Mouse (Mus musculus) liver, postnatal 0 days (tissue): Measurements from ENCODE around the gene Lgals9. TPM values are rescaled to one million over a fixed set of nuclear protein-coding genes. Genes with fewer than 3 reads are reported as not detected.

ENCODE experiments used
- ATAC-seq: fragments of 200-750 bp; cut with Nextera tagmentation; 2 replicates; pipeline ENCODE4 v1.8.0; 2017; ENCODE audit warnings: mild to moderate bottlenecking, moderate library complexity
- DNase-seq: peaks from one replicate; pipeline ENCODE4 v3.0.0-alpha.2; 2016
- H3K27ac ChIP-seq: fragments of 300-500 bp; sonication (generic); 2 replicates; pipeline ENCODE4 v1.5.1; 2014; ENCODE audit warnings: antibody characterized with exemption, moderate library complexity, mild to moderate bottlenecking, low read depth
- H3K27me3 ChIP-seq: fragments of 300-500 bp; sonication (generic); 2 replicates; pipeline ENCODE4 v1.6.1; 2014; ENCODE audit warnings: low read length, control low read depth, mixed read lengths; ENCODE audit not compliant: insufficient read depth
- H3K36me3 ChIP-seq: fragments of 300-500 bp; sonication (generic); replicated peaks from 2 replicates; pipeline ENCODE4 v1.6.1; 2014; ENCODE audit warnings: mild to moderate bottlenecking, control low read depth, low read length, moderate library complexity, mixed read lengths; ENCODE audit not compliant: insufficient read depth
- H3K4me1 ChIP-seq: fragments of 300-500 bp; sonication (generic); 2 replicates; pipeline ENCODE4 v1.6.1; 2014; ENCODE audit warnings: antibody characterized with exemption, mild to moderate bottlenecking, control low read depth; ENCODE audit not compliant: insufficient read depth
- H3K4me2 ChIP-seq: fragments of 300-500 bp; sonication (generic); 2 replicates; pipeline ENCODE4 v1.6.1; 2014; ENCODE audit warnings: low read depth, mild to moderate bottlenecking, low read length, moderate library complexity, mixed read lengths
- H3K4me3 ChIP-seq: fragments of 300-500 bp; sonication (generic); 2 replicates; pipeline ENCODE4 v1.5.1; 2014; ENCODE audit warnings: low read depth, low read length
- H3K9ac ChIP-seq: fragments of 300-500 bp; sonication (generic); replicated peaks from 2 replicates; pipeline ENCODE4 v1.6.1; 2014; ENCODE audit warnings: mild to moderate bottlenecking, moderate library complexity
- H3K9me3 ChIP-seq: fragments of 300-500 bp; sonication (generic); 2 replicates; pipeline ENCODE4 v1.6.1; 2016; ENCODE audit warnings: mild to moderate bottlenecking, control low read depth, low read length, mixed read lengths
- CTCF ChIP-seq: sonication (generic); IDR thresholded peaks from 2 replicates; pipeline ENCODE4 v1.5.1; 2016; ENCODE audit warnings: antibody characterized with exemption, low read depth
- EP300 ChIP-seq: IDR thresholded peaks from 2 replicates; pipeline ENCODE4 v1.6.1; 2016; ENCODE audit warnings: antibody characterized with exemption, low read depth, mild to moderate bottlenecking
- WGBS: fragments of 180-500 bp; shearing (Covaris S2); extraction: QIAGEN DNeasy Blood & Tissue Kit; methylation state at CpG from one replicate; pipeline ENCODE4 v1.1.7; 2014; ENCODE audit not compliant: insufficient replicate concordance; 5-methylcytosine and 5-hydroxymethylcytosine counted together
- polyA plus RNA-seq: library from polyadenylated mRNA; unstranded; fragments of >200 nt; fragmentation: Nextera tagmentation; extraction: Ambion mirVana; gene quantifications from 2 replicates; pipeline ENCODE4 v1.2.1, GENCODE M21; 2015

The Lgals9 gene
- polyA plus RNA-seq, 1 experiment from 2014 or later: 373 TPM

DNA sequence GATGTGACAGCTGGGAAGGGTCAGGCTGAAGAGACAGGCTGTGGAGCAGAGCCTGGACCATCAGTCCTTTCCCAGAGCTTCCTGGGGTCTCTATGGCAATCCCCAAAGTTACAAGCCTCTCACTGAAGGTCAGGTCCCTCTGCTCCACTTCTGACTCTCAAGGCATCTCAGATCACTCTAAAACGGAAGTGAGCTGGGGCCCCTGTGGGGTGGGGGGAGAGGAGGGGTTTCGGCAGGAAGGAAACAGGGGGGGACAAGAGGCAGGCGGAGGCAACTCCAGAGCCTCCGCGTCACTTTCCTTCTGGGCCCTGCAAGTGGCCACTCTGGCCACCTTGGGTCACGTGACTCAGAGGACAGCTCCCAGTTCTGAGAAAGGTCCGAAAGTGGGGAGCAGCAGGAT is 38.6 kb upstream of the Lgals9 start:
- H3K36me3 ChIP-seq: no peaks in the 10 kb centered on the region; the same call in 1 of the 2 replicates
- H3K27ac ChIP-seq: peak overlapping the region; percentile 85
- no peaks in the 10 kb centered on the region for H3K27me3 ChIP-seq
- H3K4me2 ChIP-seq: peak overlapping the region; percentile 57
- H3K4me1 ChIP-seq: peaks cover 10% of the 10 kb centered on the region
- peak; percentile 72 for DNase-seq
- no peak for TF ChIP-seq EP300
- no peak for TF ChIP-seq CTCF
- WGBS: 8% methylated on average over 7 of the region's 7 CpGs
- 0 out of 2 replicates have a peak overlapping the region, but pooled peaks have one; percentile 13 for H3K4me3 ChIP-seq
- H3K9ac ChIP-seq: peak overlapping the region; percentile 52; the same call in 1 of the 2 replicates
- peak; percentile 69 for ATAC-seq
- no peaks in the 10 kb centered on the region for H3K9me3 ChIP-seq

DNA sequence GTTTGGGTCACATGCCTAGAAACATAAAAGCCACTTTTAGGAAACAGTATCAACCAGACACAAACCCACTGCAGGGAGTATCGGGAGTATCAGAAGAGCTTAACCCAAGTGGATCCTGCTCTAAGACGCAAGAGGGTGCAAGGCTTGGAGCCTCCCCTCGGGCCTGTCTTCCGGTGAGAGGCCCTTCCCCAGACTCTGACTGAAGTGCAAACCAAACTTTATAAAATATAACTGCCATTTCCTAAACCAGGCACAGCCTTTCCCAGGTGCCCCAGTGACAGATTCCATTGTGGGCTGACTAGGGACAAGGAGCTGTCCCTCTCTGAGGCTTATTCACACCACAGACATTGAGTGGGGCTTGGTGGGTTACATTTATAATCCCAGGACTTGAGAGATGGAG is 38.1 kb upstream of the Lgals9 start:
- 37% methylated on average over 4 of the region's 4 CpGs for WGBS
- no peak for TF ChIP-seq EP300
- TF ChIP-seq CTCF: no peak
- H3K27ac ChIP-seq: peak overlapping the region; percentile 85
- H3K4me1 ChIP-seq: peaks cover 10% of the 10 kb centered on the region
- ATAC-seq: no peak
- no peaks in the 10 kb centered on the region for H3K9me3 ChIP-seq
- peak overlapping the region; percentile 52; the same call in 1 of the 2 replicates for H3K9ac ChIP-seq
- H3K4me3 ChIP-seq: 0 out of 2 replicates have a peak overlapping the region, but pooled peaks have one; percentile 13
- no peak for DNase-seq
- no peaks in the 10 kb centered on the region for H3K27me3 ChIP-seq
- peak overlapping the region; percentile 57; the same call in 1 of the 2 replicates for H3K4me2 ChIP-seq
- no peaks in the 10 kb centered on the region; the same call in 1 of the 2 replicates for H3K36me3 ChIP-seq

DNA sequence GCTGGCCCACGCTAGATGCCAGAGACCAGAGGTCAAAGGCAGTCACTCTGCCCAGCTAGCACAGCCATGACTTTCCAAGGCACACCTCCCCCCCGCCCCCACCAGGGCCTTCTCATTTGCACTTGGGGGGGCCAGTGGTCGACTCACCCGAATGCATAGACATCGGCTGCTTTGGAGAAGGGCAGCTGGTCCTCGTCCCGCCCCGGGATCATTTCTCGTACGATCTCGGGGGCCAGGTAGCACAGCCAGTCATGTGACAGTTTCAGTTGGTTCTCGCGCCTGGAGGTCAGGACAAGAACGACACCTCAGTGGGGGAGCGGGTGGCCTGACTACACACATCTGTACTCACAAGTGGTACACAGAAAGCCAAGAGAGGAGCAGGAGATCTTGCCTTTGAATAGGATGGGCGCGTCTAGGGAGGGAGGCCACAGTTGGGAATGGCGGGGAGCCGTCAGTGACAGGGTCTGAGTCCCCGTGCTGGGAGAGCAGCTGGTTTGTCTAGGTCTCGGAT is 35.8 kb upstream of the Lgals9 start:
- Histone ChIP-seq H3K4me3 (no peak overlapping the region), H3K27me3 (no peaks in the 10 kb centered on the region), H3K9me3 (no peaks in the 10 kb centered on the region), H3K36me3 (no peaks in the 10 kb centered on the region; the same call in 1 of the 2 replicates), H3K4me1 (peaks cover 12% of the 10 kb centered on the region), H3K27ac (0 out of 2 replicates have a peak overlapping the region, but pooled peaks have one; percentile 2), H3K9ac (no peak overlapping the region), H3K4me2 (no peak overlapping the region)
- TF ChIP-seq CTCF (no peak), EP300 (no peak)
- 83% methylated on average over 21 of the region's 21 CpGs for WGBS
- ATAC-seq (no peak), DNase-seq (no peak)

DNA sequence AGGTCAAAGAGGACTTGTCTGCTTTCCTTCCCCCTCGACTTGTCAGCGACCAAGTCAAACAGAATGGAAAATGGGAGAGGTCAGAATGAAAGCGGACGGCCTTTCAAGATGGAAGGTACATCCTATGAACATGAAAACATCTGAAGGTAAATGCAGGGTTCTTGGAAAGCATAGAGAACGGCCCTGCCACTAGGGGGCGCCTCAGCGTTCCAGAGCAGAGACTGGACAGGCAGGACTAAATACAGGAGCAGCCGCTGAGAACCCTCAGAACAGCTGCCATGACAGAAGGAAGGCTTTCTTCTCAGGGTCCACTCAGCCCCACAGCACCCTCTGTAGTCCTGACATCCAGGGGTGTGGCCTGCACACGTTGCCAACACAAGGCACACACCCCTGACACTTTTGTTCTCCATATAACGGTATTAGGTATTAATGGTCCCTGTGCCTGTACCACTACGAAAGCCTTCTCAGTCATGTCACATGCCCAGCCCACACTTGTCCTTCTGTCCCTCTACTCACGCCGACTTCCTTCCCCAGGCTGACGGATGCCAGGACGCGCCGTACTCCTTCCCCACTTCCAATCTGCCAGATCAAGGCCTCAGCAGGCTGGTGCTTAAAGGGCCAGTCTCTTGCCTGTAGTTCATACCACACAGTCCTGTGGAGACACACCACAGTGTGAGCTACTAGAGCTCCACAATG is 35.2 kb upstream of the Lgals9 start:
- ATAC-seq (no peak), DNase-seq (peak; percentile 69)
- Histone ChIP-seq H3K4me1 (peaks cover 12% of the 10 kb centered on the region), H3K4me2 (no peak overlapping the region), H3K27ac (0 out of 2 replicates have a peak overlapping the region, but pooled peaks have one; percentile 2), H3K4me3 (no peak overlapping the region), H3K9me3 (no peaks in the 10 kb centered on the region), H3K27me3 (no peaks in the 10 kb centered on the region), H3K36me3 (no peaks in the 10 kb centered on the region; the same call in 1 of the 2 replicates), H3K9ac (no peak overlapping the region)
- TF ChIP-seq CTCF: peak; percentile 77
- TF ChIP-seq EP300: no peak
- WGBS: 70% methylated on average over 17 of the region's 17 CpGs

DNA sequence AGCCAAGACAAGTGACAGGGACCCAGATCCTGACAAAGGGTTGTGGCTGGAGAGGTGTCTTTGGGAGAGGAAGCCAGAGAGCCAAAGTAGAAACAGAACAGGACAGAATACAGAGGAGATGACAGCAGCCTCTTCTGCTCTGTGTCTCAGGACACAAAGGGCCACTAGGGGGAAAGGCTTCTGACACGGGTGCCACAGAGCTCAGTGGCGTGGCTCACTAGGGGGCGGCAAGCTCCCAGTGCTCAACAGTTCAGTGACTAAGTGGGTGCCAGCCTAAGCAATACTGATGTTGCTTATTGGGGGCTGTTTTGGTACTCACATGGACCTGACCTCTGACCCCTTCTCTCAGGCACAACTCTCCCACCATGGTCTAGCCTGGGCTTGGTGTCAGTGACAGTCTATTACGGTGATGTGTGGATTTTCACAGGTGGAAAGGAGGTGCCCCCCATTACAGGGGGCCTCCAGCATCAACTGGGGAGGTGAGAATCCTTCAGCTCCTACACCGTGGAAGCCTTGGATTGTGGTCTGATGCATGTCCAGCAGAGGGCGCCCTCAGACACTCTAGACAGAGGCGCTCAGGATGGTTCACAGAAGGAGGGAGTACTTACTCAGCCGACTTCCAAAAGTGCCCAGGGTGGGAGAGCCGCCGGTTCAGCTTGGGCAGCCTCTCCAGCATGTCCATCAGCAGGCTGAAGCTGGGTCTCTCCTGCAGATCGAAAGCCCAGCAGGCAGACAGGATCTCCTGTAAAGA is 34.4 kb upstream of the Lgals9 start:
- no peaks in the 10 kb centered on the region for H3K27me3 ChIP-seq
- H3K27ac ChIP-seq: no peak overlapping the region
- peaks cover 12% of the 10 kb centered on the region for H3K4me1 ChIP-seq
- H3K9me3 ChIP-seq: no peaks in the 10 kb centered on the region
- WGBS: 49% methylated on average over 11 of the region's 11 CpGs
- no peaks in the 10 kb centered on the region; the same call in 1 of the 2 replicates for H3K36me3 ChIP-seq
- H3K9ac ChIP-seq: no peak overlapping the region
- no peak overlapping the region for H3K4me3 ChIP-seq
- ATAC-seq: peak; percentile 57
- DNase-seq: peak; percentile 86
- TF ChIP-seq CTCF (peak; percentile 85), EP300 (no peak)
- no peak overlapping the region for H3K4me2 ChIP-seq

DNA sequence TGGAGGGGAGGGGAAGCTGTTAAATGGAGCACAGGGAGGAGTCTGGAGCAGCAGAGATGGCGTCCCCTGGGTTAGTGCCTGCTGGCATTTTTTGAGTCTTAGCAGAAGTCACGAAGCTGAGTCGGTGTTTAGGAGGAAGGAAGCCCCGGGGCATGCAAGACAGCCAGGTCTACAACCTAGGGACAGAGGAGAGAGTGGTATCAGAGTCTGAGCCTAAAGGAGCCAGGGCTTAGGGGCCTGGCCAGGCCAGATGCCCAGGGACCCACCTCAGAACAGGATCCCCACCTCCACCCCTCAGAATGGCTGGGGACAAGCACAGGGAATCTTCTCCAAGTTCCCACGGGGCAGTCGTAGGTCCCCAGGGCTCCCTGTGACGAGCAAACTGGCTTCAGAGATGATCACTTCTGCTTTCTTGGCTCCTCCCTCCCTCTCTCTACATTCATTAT is 32.4 kb upstream of the Lgals9 start:
- Histone ChIP-seq H3K4me2 (peak overlapping the region; percentile 40; the same call in 1 of the 2 replicates), H3K36me3 (no peaks in the 10 kb centered on the region; the same call in 1 of the 2 replicates), H3K9me3 (no peaks in the 10 kb centered on the region), H3K4me3 (no peak overlapping the region), H3K4me1 (peaks cover 3% of the 10 kb centered on the region), H3K27ac (peak overlapping the region; percentile 52), H3K27me3 (no peaks in the 10 kb centered on the region), H3K9ac (no peak overlapping the region)
- TF ChIP-seq CTCF (no peak), EP300 (no peak)
- ATAC-seq (peak; percentile 20; the same call in 1 of the 2 replicates), DNase-seq (no peak)
- 32% methylated on average over 7 of the region's 7 CpGs for WGBS
